Mouse (Mus musculus): Measurements from ENCODE around the gene Ube2z.

Ube2z gene

DNA sequence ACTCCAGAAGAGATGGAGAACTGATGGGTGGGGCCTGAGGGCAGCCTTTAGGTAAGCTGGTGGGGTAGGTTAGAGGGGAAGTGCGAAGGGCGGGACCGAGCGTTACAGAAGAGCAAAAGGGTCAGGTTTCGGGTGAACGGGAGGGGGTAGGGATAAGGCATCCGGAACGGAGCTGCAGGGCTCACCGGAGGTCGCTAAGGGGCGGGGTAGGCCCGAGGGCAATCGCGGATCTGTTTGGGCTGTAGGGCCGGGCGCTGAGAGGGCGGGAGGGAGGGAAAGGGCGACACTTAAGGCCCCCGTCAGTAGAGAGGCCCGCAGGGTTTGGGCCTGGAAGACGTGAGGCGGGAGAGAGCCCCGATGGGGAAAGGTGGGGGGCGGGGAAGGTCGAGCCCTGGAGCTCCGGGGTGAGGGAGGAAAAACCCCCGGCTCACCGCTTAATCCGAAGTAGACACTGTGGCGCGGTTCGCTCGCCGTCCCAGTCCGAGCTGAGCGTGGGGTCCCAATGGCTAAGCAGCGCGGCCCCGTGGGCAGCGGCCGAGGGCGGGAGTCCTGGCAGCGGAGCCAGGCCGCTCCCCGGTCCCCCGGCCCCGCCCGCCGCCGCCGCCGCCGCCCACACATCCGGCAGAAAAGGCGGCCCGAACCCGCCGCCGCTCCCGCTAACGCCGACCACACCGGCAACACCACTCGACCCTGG lies 520 bp downstream of the Ube2z start:
- in situ Hi-C loops (cut with MseI, MboI) = no loop called here

- in situ Hi-C loops (cut with MseI, MboI) = no loop called here
Measured at GRCm38 (mm10) chr11:96058309-96058708, 6.9 kb downstream of the Ube2z start.

- in situ Hi-C loops (cut with MseI, MboI) = no loop called here
Measured at GRCm38 (mm10) chr11:96050854-96051253, 14.3 kb downstream of the Ube2z start.

DNA sequence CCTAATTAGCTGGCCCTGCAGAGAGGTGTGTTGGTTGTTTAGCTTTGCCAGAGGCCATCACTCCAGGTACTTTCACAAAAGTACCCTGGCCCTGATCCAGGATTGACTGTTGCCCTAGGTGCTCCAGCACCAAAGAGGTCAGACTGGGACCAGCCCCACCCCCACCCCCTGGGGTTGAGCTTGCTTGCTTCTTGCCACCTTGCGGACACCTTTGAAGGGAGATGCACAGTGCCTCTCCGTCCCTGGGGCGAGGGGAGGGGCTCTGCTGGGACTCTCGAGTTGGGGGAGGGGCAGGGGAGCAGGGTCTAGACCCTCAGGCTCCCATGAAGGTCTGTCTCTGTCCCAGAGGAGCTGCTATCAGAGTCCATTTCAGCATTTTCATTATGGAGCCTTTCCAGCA lies 15.2 kb downstream of the Ube2z start:
- in situ Hi-C loops (cut with MseI, MboI) = no loop called here

GRCm38 (mm10) chr11:96047469-96048373 lies 17.5 kb downstream of the Ube2z start:
- in situ Hi-C loops (cut with MseI, MboI) = no loop called here

- in situ Hi-C loops (cut with MseI, MboI) = no loop called here
Measured at GRCm38 (mm10) chr11:96046793-96047192, 18.4 kb downstream of the Ube2z start.

- in situ Hi-C loops (cut with MseI, MboI) = no loop called here
Measured at GRCm38 (mm10) chr11:96046028-96046427, 19.2 kb downstream of the Ube2z start.

GRCm38 (mm10) chr11:96044803-96045567 lies 20.2 kb downstream of the Ube2z start:
- in situ Hi-C loops (cut with MseI, MboI) = no loop called here

- in situ Hi-C loops (cut with MseI, MboI) = no loop called here
Measured at GRCm38 (mm10) chr11:96038560-96038959, 26.6 kb downstream of the Ube2z start.

- in situ Hi-C loops (cut with MseI, MboI) = no loop called here
Measured at GRCm38 (mm10) chr11:96037499-96037898, 27.7 kb downstream of the Ube2z start.

GRCm38 (mm10) chr11:96035133-96035532 lies 30.1 kb downstream of the Ube2z start:
- in situ Hi-C loops (cut with MseI, MboI) = no loop called here

DNA sequence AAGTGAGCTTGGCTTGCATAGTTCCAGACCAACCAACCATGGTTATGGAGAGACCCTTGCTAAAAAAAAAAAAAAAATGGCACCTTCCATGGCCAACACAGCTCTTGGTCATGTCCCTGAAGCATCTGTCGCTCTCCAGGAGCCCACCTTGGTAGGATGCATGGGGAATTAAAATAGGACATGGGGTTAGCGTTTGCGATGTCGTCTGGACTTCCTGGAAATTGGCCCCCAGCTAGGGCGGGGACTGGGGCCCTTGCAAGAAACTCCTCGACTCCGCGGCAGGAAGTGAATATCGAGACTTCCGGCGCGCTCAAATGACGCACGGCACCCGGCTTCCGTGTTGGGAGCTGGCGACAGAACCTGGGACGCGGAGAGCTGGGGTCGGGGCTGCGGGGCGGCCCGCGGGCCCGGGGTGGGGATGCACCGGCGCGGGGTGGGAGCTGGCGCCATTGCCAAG lies 30.6 kb downstream of the Ube2z start, which contains the start of gene Snf8:
TSS of gene Snf8 (plus strand) at position 290 of the 457 bp plus-strand sequence.
- in situ Hi-C loops (cut with MseI, MboI) = loop anchor here in 1 of 2 experiments (5.0 kb wide), 1 partner anchor 52 kb away; no protein-coding TSS in a partner anchor

GRCm38 (mm10) chr11:96034116-96034515 lies 31.1 kb downstream of the Ube2z start:
- in situ Hi-C loops (cut with MseI, MboI) = loop anchor here in 1 of 2 experiments (5.0 kb wide), 1 partner anchor 52 kb away; no protein-coding TSS in a partner anchor

DNA sequence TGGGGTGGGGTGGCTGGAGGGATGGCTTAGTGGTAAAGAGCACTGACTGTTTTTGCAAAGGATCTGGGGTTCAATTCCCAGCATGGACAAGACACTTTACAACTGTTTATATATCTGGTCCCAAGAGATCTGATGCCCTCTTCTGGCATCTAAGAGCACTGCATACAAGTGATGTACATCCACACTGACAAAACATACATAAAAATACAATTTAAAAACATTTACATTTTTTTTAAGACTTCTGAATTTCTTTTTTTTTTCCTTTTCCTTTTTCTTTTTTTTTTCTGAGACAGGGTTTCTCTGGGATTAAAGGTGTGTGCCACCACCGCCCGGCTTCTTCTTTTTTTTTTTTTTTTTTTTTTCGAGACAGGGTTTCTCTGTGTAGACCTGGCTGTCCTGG lies 31.9 kb downstream of the Ube2z start:
- in situ Hi-C loops (cut with MseI, MboI) = loop anchor here in 1 of 2 experiments (5.0 kb wide), 1 partner anchor 51 kb away; no protein-coding TSS in a partner anchor

DNA sequence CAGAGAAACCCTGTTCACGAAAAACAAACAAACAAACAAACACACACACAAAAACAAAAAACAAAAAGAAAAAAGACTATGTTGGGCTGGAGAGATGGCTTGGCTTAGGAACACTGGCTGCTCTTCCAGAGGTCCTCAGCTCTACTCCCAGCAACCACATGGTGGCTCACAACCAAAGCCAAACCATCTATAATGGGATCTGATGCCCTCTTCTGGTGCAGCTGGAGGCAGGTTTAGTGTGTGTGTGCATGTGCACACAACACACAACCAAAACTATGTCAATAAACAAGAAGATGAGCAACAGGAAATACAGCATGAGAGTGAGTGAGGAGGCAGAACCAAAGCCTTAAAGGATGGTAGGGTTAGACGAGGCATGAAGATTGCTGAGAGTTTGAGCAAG lies 33.5 kb downstream of the Ube2z start:
- in situ Hi-C loops (cut with MseI, MboI) = loop anchor here in 1 of 2 experiments (5.0 kb wide), 1 partner anchor 49 kb away; no protein-coding TSS in a partner anchor

DNA sequence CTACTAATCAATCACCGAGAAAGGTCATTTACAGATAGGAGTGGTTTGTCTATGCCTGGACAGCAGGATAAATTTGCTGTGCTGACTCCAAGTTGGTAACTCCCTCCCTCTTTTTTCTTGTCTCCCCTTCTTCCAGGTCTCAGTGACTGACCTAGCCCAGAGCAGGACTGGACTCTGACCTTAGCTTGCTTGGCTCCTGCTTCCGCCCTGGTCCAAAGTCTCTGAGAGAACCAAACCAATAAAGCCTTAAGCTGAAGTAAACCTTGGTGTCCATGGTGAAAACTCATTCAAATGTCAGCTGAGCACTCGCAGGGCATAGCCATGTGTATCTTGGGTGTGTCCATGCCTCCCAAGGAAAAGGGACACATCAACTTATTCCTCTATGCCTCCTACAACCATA lies 34.6 kb downstream of the Ube2z start:
- in situ Hi-C loops (cut with MseI, MboI) = loop anchor here in 1 of 2 experiments (5.0 kb wide), 1 partner anchor 48 kb away; no protein-coding TSS in a partner anchor

DNA sequence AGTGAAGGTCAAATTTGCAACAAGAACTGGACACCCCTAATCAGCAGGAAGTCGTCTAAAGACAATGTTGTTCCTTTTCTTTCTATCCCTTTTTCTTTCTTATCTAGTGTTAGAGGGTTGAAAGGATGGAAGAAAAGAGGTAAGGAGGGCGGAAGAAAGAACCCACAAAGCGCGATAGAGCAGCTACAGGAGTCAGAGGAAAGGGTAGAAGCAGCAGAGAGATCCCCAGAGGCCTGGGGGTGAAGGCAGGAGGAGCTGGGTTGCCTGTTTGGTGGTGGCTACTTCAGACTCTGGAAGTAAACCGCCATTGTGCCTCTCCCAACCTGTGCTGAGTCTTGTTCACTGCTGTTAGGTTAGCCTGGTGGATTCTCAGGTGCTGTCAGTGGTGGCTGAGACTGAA lies 37.1 kb downstream of the Ube2z start:
- in situ Hi-C loops (cut with MseI, MboI) = no loop called here

DNA sequence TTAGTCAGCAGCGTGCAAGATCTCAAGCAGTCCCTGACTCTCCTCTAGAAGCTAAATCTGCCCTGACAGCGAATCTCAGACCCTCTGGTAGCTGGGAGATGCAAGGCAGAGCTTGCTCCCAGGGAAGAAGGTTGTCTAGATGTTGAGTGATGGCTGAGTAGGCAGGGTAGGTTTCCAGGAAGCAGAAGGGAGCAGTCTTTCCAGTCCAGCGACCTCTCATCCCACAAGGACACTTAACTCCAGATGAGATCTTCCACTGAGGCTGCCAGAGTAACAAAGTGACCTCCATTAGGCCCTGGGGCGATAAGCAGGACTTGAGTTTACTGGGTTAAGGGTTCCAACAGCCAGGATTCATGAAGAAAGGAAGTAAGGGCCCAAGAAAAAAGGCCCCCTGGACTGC lies 44.6 kb downstream of the Ube2z start:
- in situ Hi-C loops (cut with MseI, MboI) = no loop called here

- in situ Hi-C loops (cut with MseI, MboI) = no loop called here
Measured at GRCm38 (mm10) chr11:96017941-96018351, 47.2 kb downstream of the Ube2z start.

DNA sequence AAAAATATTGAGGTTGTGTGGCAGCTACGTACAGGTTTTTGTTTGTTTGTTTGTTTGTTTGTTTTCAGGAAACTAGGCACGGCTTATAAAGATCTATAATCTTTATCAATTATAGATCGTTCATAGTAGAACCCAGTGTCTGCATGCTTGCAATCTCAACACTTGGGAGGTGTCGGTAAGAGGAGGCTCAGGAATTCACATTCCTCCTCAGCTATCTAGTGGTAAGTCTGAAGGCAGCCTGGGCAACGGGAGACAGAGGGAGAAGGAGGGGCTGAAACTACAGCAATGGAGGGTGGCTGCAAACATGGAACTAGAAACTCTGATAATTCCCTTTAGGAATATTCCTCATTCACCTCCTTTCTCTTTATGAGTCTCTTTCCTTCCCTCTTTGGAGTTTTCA lies 49.8 kb downstream of the Ube2z start:
- in situ Hi-C loops (cut with MseI, MboI) = no loop called here

DNA sequence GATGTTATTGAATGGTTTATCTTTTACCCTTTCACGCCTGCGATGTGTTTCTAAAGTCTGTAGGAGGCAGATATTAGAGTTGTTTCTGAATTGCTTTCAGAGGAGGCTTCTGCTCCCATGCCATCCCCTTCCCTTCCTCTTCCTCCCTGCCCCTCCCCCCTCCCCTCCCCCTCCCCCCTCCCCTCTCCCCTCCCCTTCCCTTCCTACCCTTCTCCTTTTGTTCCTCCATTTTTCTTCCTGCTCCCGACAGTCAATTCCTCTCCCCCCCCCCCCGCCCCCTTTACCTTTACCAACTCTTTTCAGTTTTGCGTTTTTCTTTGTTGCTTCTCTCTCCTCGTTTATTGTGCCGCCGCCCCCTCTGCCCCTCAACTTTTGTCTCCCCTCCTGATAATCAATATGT lies 53.2 kb downstream of the Ube2z start:
- in situ Hi-C loops (cut with MseI, MboI) = no loop called here
